Mouse (Mus musculus) gastrocnemius, adult 18-20 months (tissue): ENCODE data around the gene Arnt2. TPM values are rescaled to one million over a fixed set of nuclear protein-coding genes. Genes with fewer than 3 reads are reported as not detected.

Experiments used
- DNase-seq: peaks from one replicate; pipeline ENCODE4 v3.0.0; 2021; ENCODE audit warnings: low spot score
- total RNA-seq, 2 experiments: library from RNA; stranded (reverse); gene quantifications; 2 replicates each; pipeline ENCODE4 v1.2.3; 2021

The Arnt2 gene
- total RNA-seq, 2 experiments from 2014 or later, result 0.48 to 1.2 TPM

DNA sequence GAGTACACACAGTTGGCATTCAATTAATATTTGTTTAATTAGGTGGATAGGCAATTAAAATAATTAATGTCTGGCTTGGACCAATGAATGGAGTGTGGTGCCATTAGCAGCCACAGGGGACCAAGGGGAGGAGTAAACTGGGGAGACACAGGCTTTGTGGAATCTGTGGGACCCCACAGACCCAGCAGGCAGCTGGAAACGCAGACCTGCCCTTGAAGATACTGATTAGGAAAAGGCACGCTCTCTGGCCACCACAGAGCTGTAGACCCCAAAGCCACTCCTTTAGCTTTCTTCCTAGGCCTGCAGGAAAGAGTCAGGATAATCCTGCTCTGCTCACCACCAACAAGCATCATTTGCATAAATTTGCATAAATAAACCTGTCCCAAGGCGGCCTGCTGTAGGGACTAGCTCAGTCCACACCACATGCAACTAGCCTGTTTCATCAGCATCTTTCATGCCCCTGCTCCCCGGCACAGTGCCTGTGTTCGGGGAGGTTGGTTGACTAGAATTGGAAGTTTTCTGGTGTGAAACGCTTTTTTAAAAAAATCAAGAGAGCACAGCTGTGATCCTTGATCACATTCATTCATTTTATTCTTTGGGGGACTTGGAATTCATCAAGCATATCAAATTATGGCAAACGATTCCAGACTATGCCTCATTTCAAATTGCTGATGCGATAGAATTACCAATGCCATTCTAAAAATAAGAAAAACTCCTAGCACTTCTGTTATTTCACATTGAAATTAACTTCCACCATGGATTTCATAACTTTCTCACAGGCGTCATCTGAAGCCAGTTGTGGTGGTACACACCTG is 8.1 kb downstream of the Arnt2 start:
- no peak for DNase-seq

DNA sequence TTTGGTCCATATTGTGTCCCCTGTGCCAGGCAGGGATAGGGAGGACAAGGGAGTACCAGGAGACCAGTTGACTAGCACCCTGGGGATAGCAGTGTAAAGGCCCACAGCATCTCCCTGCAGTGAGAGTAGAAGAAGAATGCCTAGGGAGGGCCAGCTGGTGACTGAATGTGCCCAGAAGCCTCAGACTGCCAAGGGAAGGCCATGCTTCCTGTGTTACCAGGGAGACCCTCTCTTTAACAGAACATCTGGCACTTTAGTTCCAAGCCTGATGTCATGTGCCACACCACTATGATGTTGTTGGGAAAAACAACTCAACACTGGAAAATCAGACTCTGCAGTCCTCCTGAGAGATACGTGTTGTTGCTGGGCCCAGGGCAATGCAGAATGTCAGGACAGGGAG is 12.7 kb downstream of the Arnt2 start:
- no peak for DNase-seq

DNA sequence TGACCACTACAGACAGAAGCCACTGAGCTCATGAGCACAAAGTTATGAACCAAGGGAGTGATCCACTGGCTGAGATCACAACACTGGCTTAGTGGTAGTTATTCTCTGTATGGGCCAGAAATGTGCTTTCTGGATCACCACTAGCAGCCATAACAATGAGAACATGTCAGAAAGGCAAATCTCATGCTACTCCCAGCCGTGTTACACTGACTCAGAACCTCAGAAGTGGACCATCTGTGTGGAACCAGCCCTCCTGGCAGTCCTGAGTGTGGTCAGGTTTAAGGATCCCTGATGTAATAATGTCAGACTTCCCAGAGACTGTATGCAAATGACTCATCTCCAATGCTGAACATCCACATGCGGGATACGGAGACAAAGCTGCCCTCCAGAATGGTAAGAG is 13.4 kb downstream of the Arnt2 start:
- no peak for DNase-seq

DNA sequence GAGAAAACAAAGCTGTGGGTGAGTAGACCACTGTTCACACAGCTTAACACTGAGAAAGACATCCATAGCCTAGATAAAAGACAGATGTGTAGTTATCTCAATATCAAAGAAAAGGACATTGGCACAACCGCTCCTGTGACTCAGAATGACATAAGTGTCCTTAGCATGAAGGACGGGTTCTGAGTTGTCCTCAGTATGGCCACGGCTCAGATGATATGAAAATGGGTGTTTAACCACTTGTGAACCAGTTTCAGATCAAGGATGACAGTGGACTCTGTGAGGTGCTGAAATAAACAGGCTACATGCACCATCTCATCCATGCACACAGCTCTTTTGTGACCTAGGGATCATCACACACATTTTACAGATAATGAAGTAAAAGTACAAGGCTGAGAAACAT is 22.1 kb downstream of the Arnt2 start:
- no peak for DNase-seq

DNA sequence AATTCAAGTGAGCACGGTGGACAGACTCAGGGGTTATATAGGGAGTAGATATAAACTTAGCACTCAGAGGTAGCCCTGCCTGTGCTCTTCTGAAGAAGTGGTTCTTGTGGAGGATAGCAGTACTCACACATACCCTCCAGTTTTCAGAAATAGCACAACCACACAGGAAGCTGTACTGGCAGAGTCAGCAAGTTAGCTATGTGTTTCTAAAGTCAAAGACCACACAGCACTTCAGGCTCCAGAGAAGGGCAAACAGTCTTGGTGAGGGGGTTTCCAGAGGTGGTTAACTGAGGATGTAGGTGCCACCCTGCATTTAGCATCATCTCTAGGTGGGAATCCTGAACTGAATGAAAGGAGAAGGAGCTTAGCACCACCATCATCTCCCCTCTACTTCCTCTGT is 23.5 kb downstream of the Arnt2 start:
- no peak for DNase-seq

DNA sequence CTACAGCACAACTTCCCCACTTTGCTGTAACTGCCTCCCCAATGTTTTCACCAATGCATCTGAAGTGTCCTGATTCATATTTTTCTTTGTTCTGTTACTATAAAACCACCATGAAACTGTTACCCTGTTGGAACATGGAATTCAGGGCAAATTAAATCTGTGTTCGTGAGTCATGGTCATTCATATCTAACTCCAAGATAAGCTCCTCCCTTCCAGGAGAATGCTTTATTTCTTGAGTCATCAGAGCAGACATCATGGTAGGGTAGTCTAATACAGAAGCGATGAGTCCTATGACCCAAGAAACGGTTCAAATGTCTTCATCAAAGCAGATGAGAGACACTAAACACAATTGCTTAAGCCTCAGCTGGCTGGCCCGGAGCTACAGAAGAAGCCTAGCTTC is 25.2 kb downstream of the Arnt2 start:
- no peak for DNase-seq

DNA sequence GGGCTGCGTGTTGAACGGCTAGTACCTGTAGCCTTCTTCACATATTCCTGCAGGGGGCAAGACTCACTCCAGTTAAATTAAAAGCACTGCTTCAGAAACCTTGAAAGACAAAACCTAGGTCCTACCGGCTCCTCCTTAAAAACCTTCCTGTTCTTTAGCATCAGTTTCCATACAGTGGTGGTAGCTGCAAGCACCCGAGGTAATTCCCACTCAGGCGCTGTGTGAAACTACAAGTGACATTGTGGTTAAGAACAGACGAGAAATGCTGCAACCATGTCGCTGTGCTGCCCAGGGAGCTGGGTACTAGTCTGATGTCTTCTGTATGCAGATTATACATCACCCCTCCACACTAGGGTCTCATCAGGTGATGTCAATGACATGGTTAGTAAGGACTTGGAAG is 25.9 kb downstream of the Arnt2 start:
- DNase-seq, result no peak

DNA sequence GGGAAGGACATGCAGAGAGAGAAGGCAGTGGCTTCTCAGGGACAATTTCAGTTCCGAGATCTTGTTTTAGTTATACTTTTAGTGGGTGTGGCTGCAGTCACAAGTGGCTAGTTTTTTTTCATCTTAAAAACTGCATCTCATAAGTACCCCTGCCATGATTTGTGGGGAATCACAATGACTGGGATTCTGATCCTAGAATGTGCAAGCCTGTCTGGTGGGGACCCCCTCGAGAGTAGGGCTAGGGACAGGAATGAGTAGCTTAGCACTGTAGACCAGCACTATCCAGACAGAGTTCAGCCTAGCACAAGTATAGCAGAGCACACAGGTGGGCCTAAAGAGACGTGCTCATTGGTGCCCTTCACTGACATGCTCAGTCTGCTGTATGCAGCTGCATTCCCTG is 27.6 kb downstream of the Arnt2 start:
- DNase-seq, result no peak

DNA sequence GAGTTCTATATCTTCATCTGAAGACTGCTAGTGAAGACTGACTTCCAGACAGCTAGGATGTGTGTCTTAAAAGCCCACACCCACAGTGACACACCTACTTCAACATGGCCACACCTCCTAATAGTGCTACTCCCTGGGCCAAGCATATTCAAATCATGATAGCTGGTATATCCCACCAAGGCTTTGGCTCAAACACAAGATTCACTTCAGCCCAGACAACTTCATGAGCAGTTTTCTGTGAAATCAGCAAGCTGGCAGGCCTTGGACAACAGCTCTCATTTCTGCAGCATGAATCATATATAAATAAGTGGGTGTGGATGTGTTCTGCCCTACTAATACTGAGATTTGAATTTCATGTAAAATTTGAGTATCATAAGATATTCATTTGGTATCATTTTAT is 29.2 kb downstream of the Arnt2 start:
- DNase-seq, result no peak

DNA sequence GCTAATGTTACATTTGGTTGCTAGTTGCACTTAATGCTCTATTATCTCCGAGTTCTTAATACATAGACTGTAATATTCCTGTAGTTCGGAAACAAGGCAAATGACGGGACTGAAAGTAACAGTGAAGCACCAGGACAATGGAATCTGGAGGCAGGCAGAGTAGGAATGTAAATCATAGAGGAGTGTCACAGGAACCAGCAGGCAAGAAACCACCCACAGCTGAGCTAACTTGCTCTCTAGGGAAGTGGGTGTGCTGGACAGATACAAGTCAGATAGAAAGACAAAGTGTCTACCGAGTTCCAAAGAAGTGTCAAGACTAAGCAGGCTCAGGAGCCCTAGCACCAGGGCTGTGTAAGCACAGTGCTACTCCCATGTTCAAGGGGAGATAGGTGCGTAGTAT is 32.6 kb downstream of the Arnt2 start:
- no peak for DNase-seq

DNA sequence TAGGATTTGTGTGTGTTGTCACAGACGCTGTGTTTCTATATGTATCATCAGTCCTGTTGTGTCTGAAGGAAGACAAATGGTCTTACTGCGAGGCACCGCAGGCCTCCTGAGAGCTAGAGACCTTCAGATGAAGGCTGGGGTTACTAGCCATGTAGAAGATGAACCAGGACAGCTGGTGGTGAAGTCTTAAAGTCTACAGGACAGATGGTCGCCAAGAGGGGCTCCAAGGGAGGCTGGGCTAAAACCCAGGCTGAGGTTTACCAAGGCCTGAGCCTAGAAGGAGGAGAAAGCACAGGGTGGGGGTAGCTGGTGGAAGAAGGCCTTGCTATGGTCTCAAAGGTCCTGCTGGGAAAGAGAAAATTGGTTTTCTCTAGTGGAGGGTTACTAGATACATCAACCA is 36.3 kb downstream of the Arnt2 start:
- DNase-seq, result no peak

DNA sequence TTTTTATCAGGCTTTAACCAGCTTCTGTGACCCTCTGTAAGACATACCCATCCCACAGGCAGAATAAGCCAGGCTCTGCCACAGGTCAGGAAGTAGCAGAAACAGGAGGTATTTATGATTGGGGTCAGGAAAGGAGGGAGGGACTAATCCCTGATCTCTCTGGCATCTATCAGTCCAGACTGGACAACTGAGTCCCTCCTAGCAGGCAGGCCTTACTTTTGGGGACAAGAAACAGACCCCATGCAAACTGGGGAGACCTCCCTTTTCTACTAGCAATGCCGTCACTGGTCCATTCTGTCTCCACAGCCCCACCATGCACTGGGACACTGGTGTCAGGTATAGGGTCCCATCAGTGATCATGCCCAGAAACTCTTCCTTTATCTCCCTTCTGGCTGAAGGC is 37.1 kb downstream of the Arnt2 start:
- no peak for DNase-seq

DNA sequence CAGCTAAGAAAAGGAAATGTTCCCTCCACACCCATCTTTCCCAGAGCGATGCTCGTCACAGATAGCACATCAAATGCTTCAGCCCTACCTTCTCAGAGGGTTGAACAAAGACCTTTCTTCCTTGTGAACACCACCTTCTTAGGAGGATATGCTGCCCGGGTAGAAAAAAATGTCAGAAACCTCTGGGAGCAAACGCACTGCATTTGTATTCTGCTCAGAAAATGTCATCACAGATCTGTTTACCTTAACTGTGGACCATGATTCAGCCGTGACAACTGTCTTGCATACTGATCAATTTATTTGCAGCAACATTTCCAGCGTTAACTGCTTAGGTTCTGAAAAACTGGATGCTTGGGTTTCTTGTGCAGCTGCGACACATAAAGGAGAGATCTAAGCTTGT is 37.7 kb downstream of the Arnt2 start:
- DNase-seq, result no peak

DNA sequence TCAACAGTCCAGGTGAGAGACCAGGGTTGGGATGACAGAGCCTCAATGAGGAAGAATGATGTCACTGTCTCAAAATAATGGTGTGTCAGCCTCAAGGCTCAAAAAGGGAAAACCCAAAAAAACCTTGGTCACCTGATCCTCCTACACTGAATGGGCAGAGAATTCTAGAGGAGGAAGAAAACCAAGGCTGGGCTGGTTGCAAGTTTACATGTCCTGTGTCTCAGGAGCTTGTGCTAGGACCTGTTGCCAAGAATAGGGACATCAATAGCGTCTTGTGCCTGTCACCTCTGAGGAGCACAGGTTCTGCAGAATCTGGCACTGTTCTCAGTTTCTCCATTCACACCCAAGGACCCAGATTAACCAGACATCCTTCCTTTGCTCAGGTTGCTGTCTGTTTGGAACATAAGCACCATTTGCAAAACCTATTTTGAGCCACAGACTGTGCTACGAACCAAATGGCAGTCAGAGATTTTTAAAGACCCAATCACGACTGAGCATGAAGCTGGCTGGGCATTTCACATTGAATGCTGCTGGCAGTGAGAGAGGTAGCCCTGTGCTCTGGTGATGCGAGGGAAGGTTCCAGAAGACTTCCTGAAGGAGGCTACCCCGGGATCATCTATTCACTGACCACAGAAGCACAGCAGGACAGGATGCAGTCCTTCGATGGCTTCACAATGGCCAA is 38.9 kb downstream of the Arnt2 start:
- DNase-seq, result no peak

DNA sequence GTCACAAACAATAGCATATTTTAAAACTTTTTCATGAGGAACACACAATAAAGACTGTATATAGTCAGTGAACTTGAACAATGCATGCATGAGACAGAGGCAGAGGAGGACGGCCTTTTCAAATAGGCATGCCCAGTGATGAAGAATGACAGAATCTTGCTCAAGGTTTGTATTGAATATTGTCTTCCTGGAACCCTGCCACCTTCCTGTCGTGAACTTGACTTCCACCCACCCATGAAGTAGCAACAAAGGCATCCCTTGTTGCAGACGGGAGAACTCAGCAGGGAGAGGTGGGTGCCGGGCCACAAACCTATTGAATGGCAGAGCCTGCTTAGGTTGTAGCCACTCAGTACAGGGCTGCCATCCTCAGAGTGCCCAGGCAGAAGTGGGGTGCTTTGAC is 43.7 kb downstream of the Arnt2 start:
- no peak for DNase-seq

DNA sequence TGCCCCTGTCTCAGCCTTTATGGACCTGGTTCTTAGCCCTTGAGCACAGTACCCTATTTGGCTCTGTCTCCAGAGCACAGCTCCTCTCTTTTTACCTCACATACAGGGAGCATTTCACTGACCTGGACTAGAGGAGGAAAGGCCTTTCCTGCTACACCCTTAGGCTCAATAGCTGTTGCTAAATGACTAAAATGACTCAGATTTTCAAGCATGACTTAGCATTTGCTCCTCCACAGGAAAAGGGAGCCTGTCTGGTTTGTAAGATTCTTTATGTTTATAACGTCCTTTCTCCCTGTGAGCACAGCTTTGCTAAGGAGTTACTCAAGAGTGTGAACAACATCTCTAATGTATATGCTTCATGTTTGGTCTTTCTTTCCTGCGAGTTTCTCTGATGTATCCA is 47.3 kb downstream of the Arnt2 start:
- DNase-seq, result no peak

DNA sequence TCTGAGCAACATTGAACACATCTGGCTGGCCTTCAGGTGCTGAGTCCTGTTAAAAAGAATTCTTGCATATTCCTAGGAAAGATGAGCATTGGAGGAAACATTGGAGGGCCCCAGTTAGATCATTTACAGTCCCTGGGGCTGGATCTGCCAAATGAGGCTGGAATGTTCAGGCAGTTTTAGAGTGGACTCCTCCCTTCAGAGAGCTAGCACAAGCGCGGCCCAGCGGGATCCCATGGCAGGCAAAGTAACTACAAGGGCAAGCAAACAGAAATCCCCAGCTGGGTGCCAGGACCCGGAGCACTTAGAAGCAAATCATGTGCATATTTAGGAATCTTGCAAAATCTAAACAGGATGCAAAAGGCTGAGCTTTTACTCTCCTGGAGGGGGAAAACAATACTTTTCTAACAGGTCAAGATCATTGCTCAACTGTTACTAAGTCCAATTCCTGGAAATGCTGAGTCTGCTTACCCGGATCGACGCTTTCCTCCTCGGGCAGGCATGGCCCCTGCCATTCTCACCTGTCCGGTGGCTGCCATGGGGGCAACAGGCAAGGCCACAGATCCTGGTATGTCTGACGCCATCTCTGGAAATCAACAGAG is 48.8 kb downstream of the Arnt2 start:
- DNase-seq, result no peak

DNA sequence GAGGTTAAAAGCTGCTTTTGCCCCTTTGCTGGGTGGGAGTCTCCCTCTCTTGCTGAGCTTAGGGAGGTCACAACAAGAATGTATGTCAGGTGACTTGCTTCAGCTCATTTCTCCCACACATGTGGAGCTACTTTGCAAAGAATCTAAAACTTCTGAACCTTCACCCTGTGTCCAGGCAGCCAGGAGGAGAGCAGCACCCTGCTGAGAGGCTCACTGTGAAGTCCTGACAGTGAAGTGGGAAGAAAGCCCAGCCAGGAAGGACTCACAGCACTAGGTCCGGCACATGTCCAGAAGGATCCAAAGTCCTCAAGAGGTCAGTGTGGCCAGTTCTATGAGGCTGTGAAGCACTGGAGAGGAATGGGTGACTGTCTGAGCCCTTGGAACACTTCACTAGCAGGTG is 51.5 kb downstream of the Arnt2 start:
- DNase-seq, result no peak

DNA sequence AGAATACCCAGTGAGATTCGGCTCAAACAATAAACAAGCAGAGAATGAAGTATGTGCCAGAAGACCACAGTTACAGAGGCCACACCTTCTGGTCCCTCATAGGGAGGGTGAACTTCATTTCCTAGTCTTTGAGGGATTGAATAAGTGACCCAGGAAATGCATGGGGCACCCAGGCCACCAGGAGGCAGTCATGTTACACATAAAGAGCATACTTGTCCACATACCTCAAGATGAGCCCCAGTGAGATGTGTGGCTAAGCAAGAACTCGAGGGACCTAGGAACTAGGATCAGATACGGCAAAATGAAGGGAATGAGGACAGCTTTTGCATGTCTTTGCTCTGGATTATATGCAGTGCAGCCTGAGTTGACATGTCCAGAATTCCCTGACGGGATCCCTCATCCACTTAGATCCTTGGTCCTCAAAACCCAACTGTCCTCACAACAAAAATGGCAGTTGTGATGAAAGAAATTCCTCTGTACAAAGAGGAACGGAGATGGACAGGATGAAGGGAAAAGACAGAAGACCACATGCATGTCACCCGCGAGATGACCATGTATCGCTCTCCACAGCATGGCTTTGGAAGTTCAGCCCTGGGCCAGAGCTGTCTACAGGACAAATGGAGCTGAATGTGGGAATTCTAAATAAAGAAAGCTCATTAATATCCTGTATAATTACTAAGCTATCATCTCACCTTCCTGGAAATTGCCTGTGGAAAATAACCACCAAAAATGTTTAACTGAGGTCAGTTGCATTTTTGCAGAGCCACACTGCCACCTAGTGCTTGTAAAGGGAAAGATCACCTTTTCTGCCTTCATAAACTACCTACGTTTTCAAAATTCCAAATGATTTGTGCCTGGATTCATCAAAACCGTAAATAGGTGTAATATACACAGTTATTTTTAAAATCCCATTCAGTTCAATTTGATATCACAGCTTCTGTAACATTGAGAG is 54.1 kb downstream of the Arnt2 start:
- DNase-seq, result peak; percentile 12

DNA sequence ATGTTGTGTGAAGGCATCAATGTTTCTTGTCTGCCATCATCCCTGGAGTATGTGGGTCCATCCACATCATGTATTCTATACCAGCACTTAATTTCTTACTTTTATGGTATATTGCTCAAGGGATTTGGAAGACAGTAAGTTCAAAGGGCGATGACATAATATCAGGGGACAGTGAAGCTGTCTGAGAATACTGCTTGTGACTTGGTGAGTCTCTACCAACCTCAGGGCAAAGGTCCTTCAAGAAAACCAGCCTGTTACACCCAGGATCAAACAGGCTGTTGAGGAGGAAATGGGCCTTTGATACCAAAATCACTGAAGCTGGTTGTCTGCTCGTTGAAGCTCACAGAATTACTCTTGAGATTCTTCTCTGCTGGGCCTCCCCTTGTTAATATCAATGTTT is 55.1 kb downstream of the Arnt2 start:
- no peak for DNase-seq

DNA sequence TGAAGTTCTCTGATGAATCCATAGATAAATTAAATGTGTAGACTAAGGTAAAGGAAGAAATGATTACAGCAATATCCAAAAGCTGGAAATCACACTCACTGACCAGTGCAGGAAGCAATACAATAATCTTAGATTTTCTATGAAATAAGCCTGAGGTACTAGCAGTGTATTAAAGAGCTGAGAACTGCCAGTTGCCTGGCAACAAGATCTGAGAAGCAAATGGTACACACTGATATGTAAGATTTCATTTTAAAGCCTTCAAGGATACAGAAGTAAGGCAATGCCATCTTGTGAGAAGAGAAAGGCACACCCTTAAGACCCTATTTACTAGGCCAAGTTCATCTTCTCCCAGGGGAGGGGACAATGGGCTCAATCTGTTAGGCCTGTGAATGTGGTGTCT is 59.4 kb downstream of the Arnt2 start:
- DNase-seq, result no peak

DNA sequence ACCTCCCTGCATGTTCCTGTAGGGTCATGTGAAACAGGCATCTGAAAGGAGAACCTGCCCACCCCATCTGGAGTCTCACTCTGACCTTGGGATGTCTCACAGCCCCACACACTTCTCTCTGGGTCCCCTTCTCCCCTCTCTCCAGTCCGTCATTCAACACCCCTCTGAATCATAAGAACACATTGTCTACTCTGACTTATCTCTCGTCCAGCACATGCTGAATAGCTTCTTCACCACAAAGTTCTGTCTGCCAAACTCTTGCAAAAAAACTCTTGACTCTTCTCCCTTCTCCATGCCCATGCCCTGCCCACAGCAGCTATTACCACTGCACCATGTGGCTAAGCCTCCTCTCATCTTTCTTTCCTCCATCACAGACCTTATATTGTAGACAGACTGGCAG is 60.0 kb downstream of the Arnt2 start:
- no peak for DNase-seq
